Mouse (Mus musculus): ENCODE measurements around the gene Vps8. TPM values are rescaled to one million over a fixed set of nuclear protein-coding genes. Genes with fewer than 3 reads are reported as not detected.

Gene Vps8
- polyA plus RNA-seq, 1 experiment = 35.8 TPM

DNA sequence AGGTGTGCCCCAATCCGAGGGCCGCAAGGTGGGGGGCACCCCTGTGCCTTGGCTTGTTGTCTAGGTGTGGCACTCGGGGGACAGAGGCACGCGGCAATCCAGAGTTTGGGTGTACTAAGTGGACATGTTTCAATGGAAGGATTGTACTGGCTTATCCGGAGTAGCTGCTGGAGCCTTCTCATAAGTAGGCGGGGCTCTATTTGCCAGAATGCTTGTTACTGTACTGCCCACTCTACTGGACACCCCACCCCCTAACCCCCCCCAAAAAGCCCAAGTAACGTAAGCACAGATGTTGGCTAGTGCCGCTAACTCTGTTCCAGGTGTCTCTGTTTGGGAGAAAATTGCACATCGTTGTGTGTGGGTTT lies 610 bp downstream of the Vps8 start:
- peaks cover 3% of the 10 kb centered on the region; the same call in 1 of the 2 replicates for H3K4me1 ChIP-seq (ENCODE audit: control insufficient read depth, insufficient read depth, low read length)
- peak overlapping the region; percentile 87 for H3K27ac ChIP-seq (ENCODE audit: insufficient read depth, low read length)
- TF ChIP-seq POLR2A (IDR thresholded peaks at IDR 0.05; ENCODE audit: extremely low read depth, insufficient read depth, low read length) (no peak), CTCF (IDR thresholded peaks at IDR 0.05; ENCODE audit: extremely low read depth, insufficient read depth, low read length) (no peak)
- peak overlapping the region; percentile 98 for H3K4me3 ChIP-seq (ENCODE audit: insufficient read depth, low read length)

DNA sequence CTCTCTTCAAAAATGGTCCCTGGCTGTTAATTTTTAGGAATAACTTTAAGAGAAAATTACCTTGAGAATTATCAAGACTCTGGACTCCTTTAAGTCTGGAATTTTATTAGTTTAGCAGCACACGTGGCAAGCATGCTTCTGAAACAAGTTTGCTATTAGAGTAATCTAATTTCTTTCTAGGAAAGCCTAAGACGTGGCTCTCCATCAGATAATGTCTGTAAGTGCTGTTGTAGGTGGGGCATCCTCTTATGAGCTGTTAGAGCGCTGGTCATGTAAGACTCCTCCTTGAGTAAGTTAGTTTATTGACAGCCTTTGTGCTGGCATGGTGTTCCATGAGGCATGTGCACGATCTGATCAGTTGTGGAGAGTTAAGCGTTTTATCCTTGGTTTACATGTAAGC lies 5.2 kb downstream of the Vps8 start:
- Histone ChIP-seq H3K4me1 (ENCODE audit: control insufficient read depth, insufficient read depth, low read length) (peaks cover 4% of the 10 kb centered on the region; the same call in 1 of the 2 replicates), H3K4me3 (ENCODE audit: insufficient read depth, low read length) (no peak overlapping the region), H3K27ac (ENCODE audit: insufficient read depth, low read length) (no peak overlapping the region)
- TF ChIP-seq POLR2A (IDR thresholded peaks at IDR 0.05; ENCODE audit: extremely low read depth, insufficient read depth, low read length) (no peak), CTCF (IDR thresholded peaks at IDR 0.05; ENCODE audit: extremely low read depth, insufficient read depth, low read length) (no peak)

DNA sequence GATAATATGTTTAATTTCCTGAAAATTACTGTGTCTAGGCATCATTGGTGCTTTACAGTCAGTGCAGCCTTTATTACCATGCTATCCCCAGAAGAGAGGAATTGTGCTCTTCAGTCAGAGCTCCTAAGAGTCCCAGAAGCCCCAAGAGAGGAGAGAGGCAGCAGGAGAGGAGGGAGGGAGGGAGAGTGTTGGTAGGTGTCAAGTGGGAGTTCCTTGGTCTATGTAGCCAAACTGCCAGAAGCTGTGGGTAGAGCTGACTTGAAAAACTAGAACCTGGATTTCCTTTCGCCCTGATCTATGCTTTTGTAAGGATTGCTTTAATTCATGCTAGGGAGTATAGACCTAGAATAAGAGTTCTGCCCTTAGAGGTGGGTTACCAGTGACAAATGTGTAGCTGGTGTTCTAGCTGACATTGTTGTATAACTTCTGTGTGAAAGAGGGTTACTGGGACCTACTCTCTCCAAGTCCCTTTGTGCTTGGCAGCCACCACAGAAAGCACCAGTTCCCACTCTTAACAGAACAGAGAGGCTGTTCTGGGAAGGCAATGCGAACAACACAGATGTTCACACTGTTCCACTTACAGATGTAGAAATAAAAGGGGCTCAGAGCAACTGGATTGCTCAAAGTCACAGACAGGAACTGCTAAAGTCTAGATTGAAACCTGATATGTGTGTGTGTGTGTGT lies 7.6 kb downstream of the Vps8 start:
- Histone ChIP-seq H3K27ac (ENCODE audit: insufficient read depth, low read length) (no peak overlapping the region), H3K4me3 (ENCODE audit: insufficient read depth, low read length) (no peak overlapping the region), H3K4me1 (ENCODE audit: control insufficient read depth, insufficient read depth, low read length) (peaks cover 1% of the 10 kb centered on the region; the same call in 1 of the 2 replicates)
- TF ChIP-seq CTCF (IDR thresholded peaks at IDR 0.05; ENCODE audit: extremely low read depth, insufficient read depth, low read length) = no peak
- no peak for TF ChIP-seq POLR2A (IDR thresholded peaks at IDR 0.05; ENCODE audit: extremely low read depth, insufficient read depth, low read length)

DNA sequence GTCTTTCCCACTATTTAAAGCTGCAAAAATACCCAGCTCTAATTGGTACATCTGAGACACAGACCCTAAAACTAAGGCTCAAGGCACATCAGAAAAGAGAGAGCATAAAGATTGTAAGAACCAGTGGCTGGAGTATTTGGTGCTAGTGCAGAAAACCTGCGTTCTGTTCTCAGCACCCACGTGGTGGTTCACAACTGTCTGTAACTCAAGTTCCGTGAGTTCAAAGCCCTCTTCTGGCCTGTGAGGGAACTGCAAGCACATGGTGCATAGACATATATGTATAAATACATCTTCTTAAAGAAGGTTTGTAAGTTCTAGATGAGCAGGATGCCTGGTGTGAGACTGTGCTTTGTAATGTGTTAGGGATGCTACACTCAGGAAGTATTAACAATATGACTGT lies 8.7 kb downstream of the Vps8 start:
- Histone ChIP-seq H3K4me1 (ENCODE audit: control insufficient read depth, insufficient read depth, low read length) (peaks cover 1% of the 10 kb centered on the region; the same call in 1 of the 2 replicates), H3K27ac (ENCODE audit: insufficient read depth, low read length) (no peak overlapping the region), H3K4me3 (ENCODE audit: insufficient read depth, low read length) (no peak overlapping the region)
- TF ChIP-seq CTCF (IDR thresholded peaks at IDR 0.05; ENCODE audit: extremely low read depth, insufficient read depth, low read length) (0 out of 2 replicates have a peak, but pooled peaks have one; percentile 3), POLR2A (IDR thresholded peaks at IDR 0.05; ENCODE audit: extremely low read depth, insufficient read depth, low read length) (no peak)

GRCm38 (mm10) chr16:21433543-21433942 lies 10.6 kb downstream of the Vps8 start:
- peak; percentile 11; the same call in 1 of the 2 replicates for TF ChIP-seq CTCF (IDR thresholded peaks at IDR 0.05; ENCODE audit: extremely low read depth, insufficient read depth, low read length)
- TF ChIP-seq POLR2A (IDR thresholded peaks at IDR 0.05; ENCODE audit: extremely low read depth, insufficient read depth, low read length) = no peak
- no peak overlapping the region for H3K27ac ChIP-seq (ENCODE audit: insufficient read depth, low read length)
- H3K4me1 ChIP-seq (ENCODE audit: control insufficient read depth, insufficient read depth, low read length) = peaks cover 1% of the 10 kb centered on the region; the same call in 1 of the 2 replicates
- no peak overlapping the region for H3K4me3 ChIP-seq (ENCODE audit: insufficient read depth, low read length)

GRCm38 (mm10) chr16:21441012-21441411 lies 18.1 kb downstream of the Vps8 start:
- TF ChIP-seq POLR2A (IDR thresholded peaks at IDR 0.05; ENCODE audit: extremely low read depth, insufficient read depth, low read length) = no peak
- no peak for TF ChIP-seq CTCF (IDR thresholded peaks at IDR 0.05; ENCODE audit: extremely low read depth, insufficient read depth, low read length)
- Histone ChIP-seq H3K4me1 (ENCODE audit: control insufficient read depth, insufficient read depth, low read length) (no peaks in the 10 kb centered on the region), H3K4me3 (ENCODE audit: insufficient read depth, low read length) (no peak overlapping the region), H3K27ac (ENCODE audit: insufficient read depth, low read length) (no peak overlapping the region)

- no peak overlapping the region for H3K4me3 ChIP-seq (ENCODE audit: insufficient read depth, low read length)
- no peak for TF ChIP-seq CTCF (IDR thresholded peaks at IDR 0.05; ENCODE audit: extremely low read depth, insufficient read depth, low read length)
- TF ChIP-seq POLR2A (IDR thresholded peaks at IDR 0.05; ENCODE audit: extremely low read depth, insufficient read depth, low read length) = no peak
- H3K4me1 ChIP-seq (ENCODE audit: control insufficient read depth, insufficient read depth, low read length) = 0 out of 2 replicates have a peak, but pooled peaks cover 1% of the 10 kb centered on the region
- no peak overlapping the region for H3K27ac ChIP-seq (ENCODE audit: insufficient read depth, low read length)
Observed at GRCm38 (mm10) chr16:21445026-21445625, 22.2 kb downstream of the Vps8 start.

- TF ChIP-seq CTCF (IDR thresholded peaks at IDR 0.05; ENCODE audit: extremely low read depth, insufficient read depth, low read length) (no peak), POLR2A (IDR thresholded peaks at IDR 0.05; ENCODE audit: extremely low read depth, insufficient read depth, low read length) (no peak)
- H3K4me3 ChIP-seq (ENCODE audit: insufficient read depth, low read length) = no peak overlapping the region
- 0 out of 2 replicates have a peak, but pooled peaks cover 1% of the 10 kb centered on the region for H3K4me1 ChIP-seq (ENCODE audit: control insufficient read depth, insufficient read depth, low read length)
- no peak overlapping the region for H3K27ac ChIP-seq (ENCODE audit: insufficient read depth, low read length)
Observed at GRCm38 (mm10) chr16:21447447-21447846, 24.5 kb downstream of the Vps8 start.

DNA sequence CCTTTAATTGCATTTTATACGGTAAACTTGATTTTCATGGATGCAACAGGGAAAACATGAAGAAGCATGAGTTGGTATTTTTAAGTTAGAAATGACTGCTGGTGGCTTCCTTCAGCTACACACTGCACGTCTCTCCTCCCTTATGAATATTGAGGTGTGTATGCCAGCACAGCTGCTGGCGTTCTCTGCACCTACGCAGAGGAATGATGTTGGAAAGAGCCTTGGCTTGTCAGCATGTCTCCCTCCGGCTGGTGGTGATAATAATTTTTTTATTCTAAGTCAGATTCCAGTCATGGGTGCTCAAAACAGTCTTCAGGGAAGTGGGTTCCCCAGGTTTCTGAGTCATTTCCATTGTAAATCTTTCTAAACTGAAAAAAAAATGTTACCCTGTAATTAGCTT lies 25.5 kb downstream of the Vps8 start:
- H3K27ac ChIP-seq (ENCODE audit: insufficient read depth, low read length) = no peak overlapping the region
- TF ChIP-seq POLR2A (IDR thresholded peaks at IDR 0.05; ENCODE audit: extremely low read depth, insufficient read depth, low read length) = no peak
- no peak for TF ChIP-seq CTCF (IDR thresholded peaks at IDR 0.05; ENCODE audit: extremely low read depth, insufficient read depth, low read length)
- H3K4me3 ChIP-seq (ENCODE audit: insufficient read depth, low read length) = no peak overlapping the region
- 0 out of 2 replicates have a peak, but pooled peaks cover 1% of the 10 kb centered on the region for H3K4me1 ChIP-seq (ENCODE audit: control insufficient read depth, insufficient read depth, low read length)

- peaks cover 3% of the 10 kb centered on the region; the same call in 1 of the 2 replicates for H3K4me1 ChIP-seq (ENCODE audit: control insufficient read depth, insufficient read depth, low read length)
- H3K27ac ChIP-seq (ENCODE audit: insufficient read depth, low read length) = no peak overlapping the region
- H3K4me3 ChIP-seq (ENCODE audit: insufficient read depth, low read length) = no peak overlapping the region
- TF ChIP-seq POLR2A (IDR thresholded peaks at IDR 0.05; ENCODE audit: extremely low read depth, insufficient read depth, low read length) (no peak), CTCF (IDR thresholded peaks at IDR 0.05; ENCODE audit: extremely low read depth, insufficient read depth, low read length) (no peak)
Observed at GRCm38 (mm10) chr16:21449890-21450289, 27.0 kb downstream of the Vps8 start.

Data from cortical plate, adult 2 months (tissue).